Mouse (Mus musculus): ENCODE measurements around the gene Nlgn1. TPM values are rescaled to one million over a fixed set of nuclear protein-coding genes. Genes with fewer than 3 reads are reported as not detected.

The Nlgn1 gene
- polyA plus RNA-seq, 2 experiments, result not detected

DNA sequence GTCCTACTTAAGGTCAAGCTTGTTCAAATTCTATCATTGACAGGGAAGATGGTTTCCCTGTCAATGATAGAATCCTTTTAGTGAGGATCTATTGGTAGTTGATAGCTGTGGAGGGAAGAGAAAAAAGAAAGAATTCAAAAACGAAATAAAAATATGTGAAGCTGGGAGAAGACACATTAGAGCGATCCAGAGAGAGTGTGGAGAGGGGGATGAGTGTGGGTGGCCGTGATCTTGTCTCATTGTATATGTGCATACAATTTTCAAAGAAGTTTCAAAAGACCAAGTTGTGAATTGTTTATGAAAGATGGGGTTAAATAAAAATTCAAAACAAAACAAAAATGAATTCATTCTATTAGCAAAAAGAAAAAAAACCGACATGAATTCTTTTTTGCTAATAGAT is 568.6 kb downstream of the Nlgn1 start:
- 63% methylated on average over 4 of the region's 4 CpGs for WGBS (ENCODE audit: insufficient replicate concordance)
- H3K4me2 ChIP-seq (ENCODE audit: low read depth), result no peak overlapping the region
- H3K9me3 ChIP-seq (ENCODE audit: control insufficient read depth, low read length), result no peaks in the 10 kb centered on the region
- no peak overlapping the region for H3K9ac ChIP-seq (replicated peaks)
- ATAC-seq (ENCODE audit: insufficient read depth) (no peak), DNase-seq (ENCODE audit: low read depth in 3 of 3, low spot score in 3 of 3) (no peak)
- H3K4me3 ChIP-seq (ENCODE audit: insufficient read depth in 1 of 2, low read depth in 2 of 2, low read length in 2 of 2), result no peak overlapping the region
- H3K27ac ChIP-seq, result no peak overlapping the region
- H3K4me1 ChIP-seq (replicated peaks; ENCODE audit: control insufficient read depth in 2 of 2, insufficient read depth in 2 of 2, low read length in 1 of 2), result no peaks in the 10 kb centered on the region
- TF ChIP-seq CTCF (IDR thresholded peaks at IDR 0.05; ENCODE audit: low read depth) (no peak), EP300 (IDR thresholded peaks at IDR 0.05; ENCODE audit: low read depth) (no peak)
- no peaks in the 10 kb centered on the region for H3K36me3 ChIP-seq (replicated peaks; ENCODE audit: control insufficient read depth, insufficient read depth, low read depth)
- no peaks in the 10 kb centered on the region for H3K27me3 ChIP-seq (ENCODE audit: control insufficient read depth, insufficient read depth, low read length)

DNA sequence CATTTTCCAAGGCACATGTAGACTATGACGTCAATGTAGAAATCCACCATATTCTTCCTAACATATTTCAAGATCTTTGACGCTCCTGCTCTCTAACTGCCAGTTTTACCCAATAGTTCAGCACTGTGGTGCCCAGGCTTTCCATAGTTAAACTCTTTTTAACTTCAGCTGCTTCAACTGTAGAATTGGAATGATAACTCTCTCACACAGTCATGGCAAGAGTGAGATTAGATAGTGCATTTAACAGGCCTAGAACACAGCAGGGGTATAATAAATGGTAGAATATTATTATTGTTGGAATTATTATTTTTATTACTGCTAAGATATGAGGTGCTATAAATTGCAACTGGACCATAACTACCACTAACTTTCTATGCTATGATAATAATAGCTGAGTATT is 574.4 kb downstream of the Nlgn1 start:
- 57% methylated on average over 2 of the region's 2 CpGs for WGBS (ENCODE audit: insufficient replicate concordance)
- Histone ChIP-seq H3K9ac (replicated peaks) (no peak overlapping the region), H3K9me3 (ENCODE audit: control insufficient read depth, low read length) (no peaks in the 10 kb centered on the region), H3K4me1 (replicated peaks; ENCODE audit: control insufficient read depth in 2 of 2, insufficient read depth in 2 of 2, low read length in 1 of 2) (no peaks in the 10 kb centered on the region), H3K4me2 (ENCODE audit: low read depth) (no peak overlapping the region), H3K4me3 (ENCODE audit: insufficient read depth in 1 of 2, low read depth in 2 of 2, low read length in 2 of 2) (no peak overlapping the region), H3K36me3 (replicated peaks; ENCODE audit: control insufficient read depth, insufficient read depth, low read depth) (no peaks in the 10 kb centered on the region), H3K27ac (no peak overlapping the region), H3K27me3 (ENCODE audit: control insufficient read depth, insufficient read depth, low read length) (no peaks in the 10 kb centered on the region)
- DNase-seq (ENCODE audit: low read depth in 3 of 3, low spot score in 3 of 3), result no peak
- no peak for TF ChIP-seq EP300 (IDR thresholded peaks at IDR 0.05; ENCODE audit: low read depth)
- no peak for TF ChIP-seq CTCF (IDR thresholded peaks at IDR 0.05; ENCODE audit: low read depth)
- no peak for ATAC-seq (ENCODE audit: insufficient read depth)

DNA sequence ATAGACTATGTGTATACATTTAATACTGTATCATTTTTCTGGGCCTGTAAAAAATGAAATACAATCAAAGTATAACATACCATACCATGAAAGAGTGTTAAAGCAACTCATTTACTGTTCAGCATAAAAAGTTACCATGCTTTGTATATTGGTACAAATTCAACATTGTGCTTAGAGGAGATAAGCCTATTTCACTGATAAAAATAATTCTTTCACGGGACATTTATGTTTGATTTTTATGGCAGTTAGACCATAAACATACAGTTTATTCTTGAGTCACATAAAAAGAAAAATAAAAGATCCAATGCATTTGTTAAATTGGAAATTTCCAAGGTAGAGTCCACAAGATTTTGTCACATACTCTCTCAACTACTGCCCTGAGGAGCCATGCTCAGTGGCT is 608.1 kb downstream of the Nlgn1 start:
- ATAC-seq (ENCODE audit: insufficient read depth) (no peak), DNase-seq (ENCODE audit: low read depth in 3 of 3, low spot score in 3 of 3) (no peak)
- TF ChIP-seq EP300 (IDR thresholded peaks at IDR 0.05; ENCODE audit: low read depth) (no peak), CTCF (IDR thresholded peaks at IDR 0.05; ENCODE audit: low read depth) (no peak)
- Histone ChIP-seq H3K4me1 (replicated peaks; ENCODE audit: control insufficient read depth in 2 of 2, insufficient read depth in 2 of 2, low read length in 1 of 2) (no peaks in the 10 kb centered on the region), H3K9me3 (ENCODE audit: control insufficient read depth, low read length) (no peaks in the 10 kb centered on the region), H3K4me2 (ENCODE audit: low read depth) (no peak overlapping the region), H3K36me3 (replicated peaks; ENCODE audit: control insufficient read depth, insufficient read depth, low read depth) (no peaks in the 10 kb centered on the region), H3K9ac (replicated peaks) (no peak overlapping the region), H3K27me3 (ENCODE audit: control insufficient read depth, insufficient read depth, low read length) (no peaks in the 10 kb centered on the region), H3K4me3 (ENCODE audit: insufficient read depth in 1 of 2, low read depth in 2 of 2, low read length in 2 of 2) (no peak overlapping the region), H3K27ac (no peak overlapping the region)
- 46% methylated on average over 1 of the region's 1 CpGs for WGBS (ENCODE audit: insufficient replicate concordance)

DNA sequence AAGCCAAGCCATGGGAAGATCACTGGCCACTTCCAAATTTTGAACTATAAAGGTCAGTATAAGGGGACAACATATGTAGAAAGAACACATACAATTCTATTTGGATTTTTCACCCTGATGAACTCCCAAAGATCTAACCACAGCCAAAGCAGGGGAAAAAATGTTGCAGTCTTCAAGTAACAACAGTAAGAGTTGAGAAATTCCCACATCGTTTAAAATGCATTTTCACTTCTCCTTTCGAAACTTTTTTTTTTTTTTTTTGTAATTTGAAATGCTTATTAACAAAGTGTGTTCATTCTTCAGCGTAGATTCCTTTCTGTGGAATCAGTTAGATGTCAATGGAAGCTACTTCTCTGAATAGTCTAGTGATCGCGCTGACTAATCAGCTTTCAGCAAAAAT is 610.8 kb downstream of the Nlgn1 start:
- Histone ChIP-seq H3K4me1 (replicated peaks; ENCODE audit: control insufficient read depth in 2 of 2, insufficient read depth in 2 of 2, low read length in 1 of 2) (no peaks in the 10 kb centered on the region), H3K4me3 (ENCODE audit: insufficient read depth in 1 of 2, low read depth in 2 of 2, low read length in 2 of 2) (no peak overlapping the region), H3K9ac (replicated peaks) (no peak overlapping the region), H3K9me3 (ENCODE audit: control insufficient read depth, low read length) (no peaks in the 10 kb centered on the region), H3K27ac (no peak overlapping the region), H3K27me3 (ENCODE audit: control insufficient read depth, insufficient read depth, low read length) (no peaks in the 10 kb centered on the region), H3K36me3 (replicated peaks; ENCODE audit: control insufficient read depth, insufficient read depth, low read depth) (no peaks in the 10 kb centered on the region), H3K4me2 (ENCODE audit: low read depth) (no peak overlapping the region)
- TF ChIP-seq CTCF (IDR thresholded peaks at IDR 0.05; ENCODE audit: low read depth) (no peak), EP300 (IDR thresholded peaks at IDR 0.05; ENCODE audit: low read depth) (no peak)
- ATAC-seq (ENCODE audit: insufficient read depth) (no peak), DNase-seq (ENCODE audit: low read depth in 3 of 3, low spot score in 3 of 3) (no peak)
- whole genome bisulfite sequencing (ENCODE audit: insufficient replicate concordance), result 58% methylated on average over 5 of the region's 5 CpGs

DNA sequence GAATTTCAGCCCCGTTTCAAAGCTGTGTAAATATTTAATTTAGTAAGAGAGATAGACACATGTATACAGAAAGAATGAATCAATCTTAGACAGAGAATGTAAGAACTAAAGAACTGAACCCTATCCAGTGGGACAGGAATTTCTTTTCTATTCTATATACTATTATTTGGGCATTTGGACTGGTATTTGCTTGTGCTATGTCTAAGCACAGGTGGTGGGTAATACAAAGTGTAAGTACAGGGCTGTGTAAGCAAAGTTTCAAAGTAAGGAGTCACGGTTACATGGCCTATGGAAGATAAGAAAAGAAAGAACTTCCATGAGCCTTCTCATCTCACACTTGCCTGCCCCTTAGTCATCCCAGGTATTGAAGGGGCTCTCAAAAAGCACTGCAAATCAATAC is 624.9 kb downstream of the Nlgn1 start:
- Histone ChIP-seq H3K27ac (no peak overlapping the region), H3K4me1 (replicated peaks; ENCODE audit: control insufficient read depth in 2 of 2, insufficient read depth in 2 of 2, low read length in 1 of 2) (no peaks in the 10 kb centered on the region), H3K9me3 (ENCODE audit: control insufficient read depth, low read length) (no peaks in the 10 kb centered on the region), H3K27me3 (ENCODE audit: control insufficient read depth, insufficient read depth, low read length) (no peaks in the 10 kb centered on the region), H3K9ac (replicated peaks) (no peak overlapping the region), H3K4me2 (ENCODE audit: low read depth) (no peak overlapping the region), H3K4me3 (ENCODE audit: insufficient read depth in 1 of 2, low read depth in 2 of 2, low read length in 2 of 2) (no peak overlapping the region), H3K36me3 (replicated peaks; ENCODE audit: control insufficient read depth, insufficient read depth, low read depth) (no peaks in the 10 kb centered on the region)
- TF ChIP-seq CTCF (IDR thresholded peaks at IDR 0.05; ENCODE audit: low read depth), result no peak
- no peak for TF ChIP-seq EP300 (IDR thresholded peaks at IDR 0.05; ENCODE audit: low read depth)
- DNase-seq (ENCODE audit: low read depth in 3 of 3, low spot score in 3 of 3) (no peak), ATAC-seq (ENCODE audit: insufficient read depth) (no peak)
- WGBS (ENCODE audit: insufficient replicate concordance), result 44% methylated on average over 2 of the region's 2 CpGs

Measured in liver, embryonic 14.5 days (tissue).